Mouse (Mus musculus) cortical plate, adult 2 months (tissue): ENCODE measurements at regions not wholly inside any gene's neighbourhood (a gene's known extent, or its start where the extent isn't known, plus 50 kb on each side); places are given as distances from the start of the nearest gene placed in this dataset.

Source experiments
- H3K27ac ChIP-seq: fragments of 200-500 bp; 2 replicates; pipeline ENCODE4 v1.5.1; 2012; ENCODE audit warnings: low read length, control low read depth, inconsistent platforms; ENCODE audit not compliant: insufficient read depth
- H3K4me1 ChIP-seq: fragments of 200-500 bp; 2 replicates; pipeline ENCODE4 v1.6.1; 2011; ENCODE audit warnings: low read length; ENCODE audit not compliant: control insufficient read depth, insufficient read depth
- H3K4me3 ChIP-seq: fragments of 200-500 bp; 2 replicates; pipeline ENCODE4 v1.5.1; 2011; ENCODE audit warnings: mild to moderate bottlenecking, low read length, control low read depth; ENCODE audit not compliant: insufficient read depth
- CTCF ChIP-seq: fragments of 200-500 bp; IDR thresholded peaks from 2 replicates; pipeline ENCODE4 v1.5.1; 2011; ENCODE audit warnings: mild to moderate bottlenecking, control low read depth, low read length; ENCODE audit not compliant: insufficient read depth; ENCODE audit errors: extremely low read depth
- POLR2A ChIP-seq: fragments of 200-500 bp; IDR thresholded peaks from 2 replicates; pipeline ENCODE4 v1.6.1; 2011; ENCODE audit warnings: mild to moderate bottlenecking, low read length, control low read depth; ENCODE audit not compliant: insufficient read depth; ENCODE audit errors: extremely low read depth

- no peak overlapping the region for H3K27ac ChIP-seq
- no peak for TF ChIP-seq POLR2A
- no peak for TF ChIP-seq CTCF
Observed at GRCm38 (mm10) chr14:102403397-102404115, 578.9 kb downstream of the Kctd12 start.

GRCm38 (mm10) chr14:102402061-102402689 is 580.3 kb downstream of the Kctd12 start:
- H3K27ac ChIP-seq: no peak overlapping the region
- H3K4me3 ChIP-seq: no peak overlapping the region
- TF ChIP-seq CTCF (no peak), POLR2A (no peak)
- H3K4me1 ChIP-seq: no peaks in the 10 kb centered on the region

More at GRCm38 (mm10) chr14:102403397-102404115, 578.9 kb downstream of the Kctd12 start:
- no peaks in the 10 kb centered on the region for H3K4me1 ChIP-seq
- no peak overlapping the region for H3K4me3 ChIP-seq

DNA sequence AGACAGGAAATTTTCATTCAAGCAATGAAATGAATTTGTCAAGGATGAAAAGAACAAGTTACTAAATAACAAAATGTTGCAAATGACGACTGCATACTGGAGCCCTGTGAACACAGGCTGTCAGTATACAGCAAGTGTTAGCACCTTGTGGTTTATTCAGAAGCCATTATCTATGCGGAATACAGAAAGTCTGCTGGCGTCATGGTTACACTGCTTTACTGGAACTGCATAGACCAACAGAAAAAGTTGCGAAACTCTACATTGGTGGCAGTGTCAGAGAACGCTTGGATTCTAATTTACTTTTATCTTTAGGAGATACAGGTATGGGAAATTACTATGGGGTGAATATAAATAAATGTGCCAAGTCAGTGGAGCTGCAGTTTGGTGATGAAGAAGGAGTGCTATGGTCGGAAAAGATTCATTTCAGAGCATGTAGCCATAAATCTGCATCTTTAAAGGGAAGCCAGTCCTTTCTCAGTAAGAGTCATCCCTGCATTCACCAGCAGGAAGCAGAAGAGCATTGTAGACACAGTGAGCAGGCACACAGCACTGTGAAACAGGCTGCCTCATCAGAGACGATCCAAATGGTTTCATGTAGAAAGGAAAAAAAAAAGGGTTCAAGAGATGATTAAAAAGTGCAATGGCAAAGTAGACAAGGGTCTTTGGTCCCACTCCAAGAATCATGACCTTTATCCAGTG is 586.3 kb downstream of the Kctd12 start:
- TF ChIP-seq POLR2A (no peak), CTCF (peak; percentile 12; the same call in 1 of the 2 replicates)

GRCm38 (mm10) chr14:102392351-102392750 is 590.1 kb downstream of the Kctd12 start:
- H3K4me3 ChIP-seq: no peak overlapping the region
- TF ChIP-seq POLR2A (no peak), CTCF (no peak)
- no peaks in the 10 kb centered on the region for H3K4me1 ChIP-seq
- no peak overlapping the region for H3K27ac ChIP-seq

More for the DNA sequence above, 586.3 kb downstream of the Kctd12 start:
- no peaks in the 10 kb centered on the region for H3K4me1 ChIP-seq
- H3K4me3 ChIP-seq: no peak overlapping the region
- H3K27ac ChIP-seq: no peak overlapping the region

GRCm38 (mm10) chr14:102372994-102373567 is 609.4 kb downstream of the Kctd12 start:
- Histone ChIP-seq H3K27ac (no peak overlapping the region), H3K4me3 (no peak overlapping the region), H3K4me1 (no peaks in the 10 kb centered on the region)
- no peak for TF ChIP-seq CTCF
- no peak for TF ChIP-seq POLR2A

- Histone ChIP-seq H3K4me1 (no peaks in the 10 kb centered on the region), H3K4me3 (no peak overlapping the region), H3K27ac (no peak overlapping the region)
- TF ChIP-seq POLR2A (no peak), CTCF (no peak)
Observed at GRCm38 (mm10) chr14:102361589-102361988, 620.8 kb downstream of the Kctd12 start.

GRCm38 (mm10) chr14:102329409-102329808 is 599.7 kb downstream of the Lmo7 start:
- Histone ChIP-seq H3K4me1 (no peaks in the 10 kb centered on the region), H3K4me3 (no peak overlapping the region), H3K27ac (no peak overlapping the region)
- TF ChIP-seq POLR2A: no peak
- no peak for TF ChIP-seq CTCF

GRCm38 (mm10) chr14:102306332-102306731 is 576.6 kb downstream of the Lmo7 start:
- H3K4me3 ChIP-seq: no peak overlapping the region
- no peaks in the 10 kb centered on the region for H3K4me1 ChIP-seq
- no peak overlapping the region for H3K27ac ChIP-seq
- TF ChIP-seq POLR2A (no peak), CTCF (no peak)

DNA sequence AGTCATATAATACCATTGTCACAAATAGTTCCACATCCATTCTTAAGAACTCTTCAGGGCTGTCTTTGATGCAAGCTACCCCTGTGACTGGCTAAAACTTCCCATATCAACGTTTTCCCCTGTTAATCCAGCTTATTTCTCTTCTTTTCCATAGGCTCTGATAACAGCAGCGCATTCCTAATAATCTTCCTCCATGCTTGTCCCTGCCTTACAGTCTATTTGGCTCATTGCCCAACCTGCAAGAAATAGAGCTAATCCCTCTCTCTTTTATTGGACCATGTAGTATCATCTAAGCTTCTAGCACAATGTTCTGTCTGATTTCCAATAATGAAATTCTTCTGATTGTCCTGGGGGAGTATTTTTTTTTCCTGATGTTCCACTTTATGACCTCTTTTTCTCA is 573.1 kb downstream of the Lmo7 start:
- no peak overlapping the region for H3K4me3 ChIP-seq
- no peak for TF ChIP-seq POLR2A
- no peak for TF ChIP-seq CTCF
- H3K4me1 ChIP-seq: no peaks in the 10 kb centered on the region
- H3K27ac ChIP-seq: no peak overlapping the region
